Mouse (Mus musculus): ENCODE results near the gene Lcmt2. TPM values are rescaled to one million over a fixed set of nuclear protein-coding genes. Genes with fewer than 3 reads are reported as not detected.

The Lcmt2 gene
- polyA plus RNA-seq, 1 experiment: 9.8 TPM

- no peak for DNase-seq
- 86% methylated on average over 1 of the region's 1 CpGs for WGBS
- no peaks in the 10 kb centered on the region for H3K36me3 ChIP-seq (ENCODE audit: control insufficient read depth, insufficient read depth, low read length)
- H3K27me3 ChIP-seq (replicated peaks; ENCODE audit: control insufficient read depth, insufficient read depth, low read length): no peaks in the 10 kb centered on the region
- no peak overlapping the region for H3K27ac ChIP-seq (ENCODE audit: insufficient read depth, low read depth, low read length)
- H3K4me3 ChIP-seq (ENCODE audit: insufficient read depth, low read depth, low read length): no peak overlapping the region
- TF ChIP-seq POLR2A (IDR thresholded peaks at IDR 0.05; ENCODE audit: low read depth, low read length) (no peak), CTCF (conservative IDR thresholded peaks at IDR 0.05; ENCODE audit: insufficient read depth, insufficient read length, low read depth, low read length) (no peak)
- no peaks in the 10 kb centered on the region for H3K4me1 ChIP-seq (ENCODE audit: control insufficient read depth, insufficient read depth, low read length)
These were observed 57.8 kb downstream of the Lcmt2 start for GRCm38 (mm10) chr2:121082626-121083025.

Other genes with a start within 250 kb of the Lcmt2 start
- gene Ubr1, start 169.9 kb downstream of the Lcmt2 start, polyA plus RNA-seq (2012; rRNA removed): 22.0 and 23.0 TPM in 2 replicates
- gene Tmem62, start 163.6 kb downstream of the Lcmt2 start, polyA plus RNA-seq (2012; rRNA removed): 9.2 and 10.0 TPM in 2 replicates
- gene Ccndbp1, start 132.2 kb downstream of the Lcmt2 start, polyA plus RNA-seq (2012; rRNA removed): 34.5 and 40.7 TPM in 2 replicates
- 0.38 and 0.92 TPM in 2 replicates for gene Epb42, start 103.6 kb downstream of the Lcmt2 start, polyA plus RNA-seq (2012; rRNA removed)
- gene Tgm5, start 54.8 kb downstream of the Lcmt2 start, polyA plus RNA-seq (2012; rRNA removed): 0.06 and 0.08 TPM in 2 replicates
- gene Tgm7, start 30.9 kb downstream of the Lcmt2 start, polyA plus RNA-seq (2012; rRNA removed): 0.08 and 0.15 TPM in 2 replicates
- 5.6 and 8.0 TPM in 2 replicates for gene Adal, start 225 bp downstream of the Lcmt2 start, polyA plus RNA-seq (2012; rRNA removed)
- 25.8 and 29.7 TPM in 2 replicates for gene Tubgcp4, start 30.0 kb upstream of the Lcmt2 start, polyA plus RNA-seq (2012; rRNA removed)
- 4.8 and 5.8 TPM in 2 replicates for gene Zscan29, start 30.5 kb upstream of the Lcmt2 start, polyA plus RNA-seq (2012; rRNA removed)
- 16.3 and 18.5 TPM in 2 replicates for gene Trp53bp1, start 130.8 kb upstream of the Lcmt2 start, polyA plus RNA-seq (2012; rRNA removed)
- gene Map1a, start 148.9 kb upstream of the Lcmt2 start, polyA plus RNA-seq (2012; rRNA removed): 1.1 and 1.3 TPM in 2 replicates
- gene Ppip5k1, start 214.7 kb upstream of the Lcmt2 start, polyA plus RNA-seq (2012; rRNA removed): 41.5 and 56.7 TPM in 2 replicates
- 107 and 124 TPM in 2 replicates for gene Ckmt1, start 217.1 kb upstream of the Lcmt2 start, polyA plus RNA-seq (2012; rRNA removed)
- gene Strc, start 246.5 kb upstream of the Lcmt2 start, polyA plus RNA-seq (2012; rRNA removed): not detected in 2 replicates